Mouse (Mus musculus) liver, postnatal 0 days (tissue): ENCODE results near the gene Ftcd. TPM values are rescaled to one million over a fixed set of nuclear protein-coding genes. Genes with fewer than 3 reads are reported as not detected.

Experiments
- ATAC-seq: fragments of 200-750 bp; cut with Nextera tagmentation; 2 replicates; pipeline ENCODE4 v1.8.0; 2017; ENCODE audit warnings: mild to moderate bottlenecking, moderate library complexity
- DNase-seq: peaks from one replicate; pipeline ENCODE4 v3.0.0-alpha.2; 2016
- H3K27ac ChIP-seq: fragments of 300-500 bp; sonication (generic); 2 replicates; pipeline ENCODE4 v1.5.1; 2014; ENCODE audit warnings: antibody characterized with exemption, moderate library complexity, mild to moderate bottlenecking, low read depth
- H3K27me3 ChIP-seq: fragments of 300-500 bp; sonication (generic); 2 replicates; pipeline ENCODE4 v1.6.1; 2014; ENCODE audit warnings: low read length, control low read depth, mixed read lengths; ENCODE audit not compliant: insufficient read depth
- H3K36me3 ChIP-seq: fragments of 300-500 bp; sonication (generic); replicated peaks from 2 replicates; pipeline ENCODE4 v1.6.1; 2014; ENCODE audit warnings: mild to moderate bottlenecking, control low read depth, low read length, moderate library complexity, mixed read lengths; ENCODE audit not compliant: insufficient read depth
- H3K4me1 ChIP-seq: fragments of 300-500 bp; sonication (generic); 2 replicates; pipeline ENCODE4 v1.6.1; 2014; ENCODE audit warnings: antibody characterized with exemption, mild to moderate bottlenecking, control low read depth; ENCODE audit not compliant: insufficient read depth
- H3K4me2 ChIP-seq: fragments of 300-500 bp; sonication (generic); 2 replicates; pipeline ENCODE4 v1.6.1; 2014; ENCODE audit warnings: low read depth, mild to moderate bottlenecking, low read length, moderate library complexity, mixed read lengths
- H3K4me3 ChIP-seq: fragments of 300-500 bp; sonication (generic); 2 replicates; pipeline ENCODE4 v1.5.1; 2014; ENCODE audit warnings: low read depth, low read length
- H3K9ac ChIP-seq: fragments of 300-500 bp; sonication (generic); replicated peaks from 2 replicates; pipeline ENCODE4 v1.6.1; 2014; ENCODE audit warnings: mild to moderate bottlenecking, moderate library complexity
- H3K9me3 ChIP-seq: fragments of 300-500 bp; sonication (generic); 2 replicates; pipeline ENCODE4 v1.6.1; 2016; ENCODE audit warnings: mild to moderate bottlenecking, control low read depth, low read length, mixed read lengths
- CTCF ChIP-seq: sonication (generic); IDR thresholded peaks from 2 replicates; pipeline ENCODE4 v1.5.1; 2016; ENCODE audit warnings: antibody characterized with exemption, low read depth
- EP300 ChIP-seq: IDR thresholded peaks from 2 replicates; pipeline ENCODE4 v1.6.1; 2016; ENCODE audit warnings: antibody characterized with exemption, low read depth, mild to moderate bottlenecking
- WGBS: fragments of 180-500 bp; shearing (Covaris S2); extraction: QIAGEN DNeasy Blood & Tissue Kit; methylation state at CpG from one replicate; pipeline ENCODE4 v1.1.7; 2014; ENCODE audit not compliant: insufficient replicate concordance; 5-methylcytosine and 5-hydroxymethylcytosine counted together
- polyA plus RNA-seq: library from polyadenylated mRNA; unstranded; fragments of >200 nt; fragmentation: Nextera tagmentation; extraction: Ambion mirVana; gene quantifications from 2 replicates; pipeline ENCODE4 v1.2.1, GENCODE M21; 2015

The Ftcd gene
- polyA plus RNA-seq, 1 experiment from 2014 or later: 171 TPM

DNA sequence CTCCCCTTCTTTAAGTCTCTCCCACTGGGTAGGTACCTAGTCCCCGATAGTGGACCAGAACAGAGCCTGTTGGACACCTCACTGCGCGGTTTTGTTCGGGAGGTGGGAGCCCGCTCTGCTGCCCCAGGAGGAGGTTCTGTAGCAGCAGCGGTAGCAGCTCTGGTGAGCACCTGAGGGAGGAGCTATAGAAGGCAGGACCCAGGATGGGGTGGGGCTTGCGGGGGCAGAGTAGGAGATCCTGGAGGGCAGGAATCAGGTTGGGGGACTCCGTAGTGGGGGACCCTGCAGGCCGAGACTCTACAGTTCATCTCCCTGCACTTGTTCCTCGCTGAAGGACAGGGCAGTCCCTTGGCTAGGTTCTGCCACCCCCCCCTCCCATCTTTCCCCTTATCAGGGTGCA is 8.7 kb downstream of the Ftcd start:
- no peak for DNase-seq
- peaks cover 8% of the 10 kb centered on the region; the same call in 1 of the 2 replicates for H3K36me3 ChIP-seq
- WGBS: 23% methylated on average over 9 of the region's 10 CpGs
- no peak for ATAC-seq
- H3K27ac ChIP-seq: no peak overlapping the region
- no peak overlapping the region for H3K4me3 ChIP-seq
- no peaks in the 10 kb centered on the region for H3K9me3 ChIP-seq
- no peak overlapping the region for H3K4me2 ChIP-seq
- H3K9ac ChIP-seq: no peak overlapping the region
- no peak for TF ChIP-seq EP300
- no peak for TF ChIP-seq CTCF
- H3K27me3 ChIP-seq: no peaks in the 10 kb centered on the region
- no peaks in the 10 kb centered on the region for H3K4me1 ChIP-seq

GRCm38 (mm10) chr10:76586190-76586589 is 10.7 kb downstream of the Ftcd start:
- WGBS: 35% methylated on average over 1 of the region's 1 CpGs

DNA sequence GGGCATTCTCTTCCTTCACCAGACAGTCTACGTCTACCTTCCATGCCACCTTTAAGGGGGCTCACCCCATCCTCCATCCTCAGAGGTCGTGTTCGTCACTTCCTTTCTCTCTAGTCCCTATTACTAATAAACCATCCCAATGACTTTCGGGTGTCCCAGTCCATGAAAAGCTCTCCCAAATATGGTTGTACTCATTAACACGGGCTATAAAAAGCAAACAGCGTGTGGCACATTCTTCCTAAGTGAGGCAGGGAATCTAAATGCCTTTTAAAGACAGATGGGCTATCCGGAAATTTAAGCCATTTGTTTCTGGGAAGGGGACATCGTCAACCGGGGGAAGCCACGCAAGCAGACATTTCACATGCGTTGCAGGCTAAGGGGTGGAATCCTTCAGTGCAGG is 14.7 kb downstream of the Ftcd start:
- ATAC-seq: no peak

More at GRCm38 (mm10) chr10:76586190-76586589, 10.7 kb downstream of the Ftcd start:
- TF ChIP-seq EP300: no peak
- TF ChIP-seq CTCF: no peak
- ATAC-seq (no peak), DNase-seq (no peak)
- Histone ChIP-seq H3K9me3 (no peaks in the 10 kb centered on the region), H3K9ac (no peak overlapping the region), H3K27ac (no peak overlapping the region), H3K4me1 (no peaks in the 10 kb centered on the region), H3K36me3 (peaks cover 8% of the 10 kb centered on the region; the same call in 1 of the 2 replicates), H3K27me3 (no peaks in the 10 kb centered on the region), H3K4me2 (no peak overlapping the region), H3K4me3 (no peak overlapping the region)

GRCm38 (mm10) chr10:76596338-76596737 is 20.9 kb downstream of the Ftcd start:
- Histone ChIP-seq H3K27me3 (no peaks in the 10 kb centered on the region), H3K4me2 (no peak overlapping the region), H3K9ac (no peak overlapping the region), H3K4me1 (0 out of 2 replicates have a peak, but pooled peaks cover 4% of the 10 kb centered on the region), H3K4me3 (no peak overlapping the region), H3K36me3 (no peaks in the 10 kb centered on the region), H3K9me3 (no peaks in the 10 kb centered on the region), H3K27ac (no peak overlapping the region)
- ATAC-seq (no peak), DNase-seq (no peak)
- WGBS: 89% methylated on average over 31 of the region's 31 CpGs
- no peak for TF ChIP-seq CTCF
- TF ChIP-seq EP300: no peak

More for the DNA sequence above, 14.7 kb downstream of the Ftcd start:
- Histone ChIP-seq H3K4me2 (no peak overlapping the region), H3K9me3 (no peaks in the 10 kb centered on the region), H3K9ac (no peak overlapping the region), H3K36me3 (0 out of 2 replicates have a peak, but pooled peaks cover 6% of the 10 kb centered on the region), H3K27ac (no peak overlapping the region), H3K27me3 (no peaks in the 10 kb centered on the region), H3K4me3 (no peak overlapping the region), H3K4me1 (0 out of 2 replicates have a peak, but pooled peaks cover 4% of the 10 kb centered on the region)
- 80% methylated on average over 11 of the region's 11 CpGs for WGBS
- TF ChIP-seq CTCF (no peak), EP300 (no peak)
- DNase-seq: no peak

- Histone ChIP-seq H3K9ac (no peak overlapping the region), H3K36me3 (no peaks in the 10 kb centered on the region), H3K4me1 (no peaks in the 10 kb centered on the region), H3K4me2 (no peak overlapping the region), H3K4me3 (no peak overlapping the region), H3K27me3 (no peaks in the 10 kb centered on the region), H3K9me3 (no peaks in the 10 kb centered on the region), H3K27ac (no peak overlapping the region)
- WGBS: 57% methylated on average over 3 of the region's 3 CpGs
- DNase-seq: no peak
- TF ChIP-seq CTCF: no peak
- no peak for ATAC-seq
These were observed 27.2 kb downstream of the Ftcd start for GRCm38 (mm10) chr10:76602690-76603089.

DNA sequence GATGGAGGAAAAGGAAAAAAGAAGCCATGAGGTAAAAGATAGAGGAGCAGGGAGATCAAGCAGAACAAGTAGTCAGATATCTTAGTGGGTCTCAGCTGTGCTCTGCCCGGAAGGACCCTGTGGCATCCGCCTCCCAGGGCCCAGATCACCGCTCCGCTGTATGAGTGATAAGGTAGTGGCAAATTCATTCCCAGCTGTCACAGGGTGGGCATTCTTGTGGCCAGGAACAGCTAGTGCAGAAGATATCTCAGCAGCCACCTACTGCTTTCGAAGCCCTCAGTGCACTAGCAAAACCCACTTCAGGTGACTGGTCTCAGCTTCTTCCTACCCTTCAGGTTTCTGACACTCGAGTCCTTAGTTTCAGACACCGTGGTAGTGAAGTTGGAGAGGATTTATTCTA is 37.0 kb downstream of the Ftcd start:
- Histone ChIP-seq H3K9me3 (no peaks in the 10 kb centered on the region), H3K4me3 (no peak overlapping the region), H3K36me3 (no peaks in the 10 kb centered on the region), H3K4me2 (no peak overlapping the region), H3K27me3 (no peaks in the 10 kb centered on the region), H3K4me1 (no peaks in the 10 kb centered on the region), H3K9ac (no peak overlapping the region), H3K27ac (no peak overlapping the region)
- WGBS: 79% methylated on average over 7 of the region's 7 CpGs
- ATAC-seq (no peak), DNase-seq (no peak)
- TF ChIP-seq EP300: no peak
- TF ChIP-seq CTCF: no peak

- TF ChIP-seq CTCF: no peak
- TF ChIP-seq EP300: no peak
- DNase-seq (no peak), ATAC-seq (no peak)
- Histone ChIP-seq H3K4me2 (peak overlapping the region; percentile 52; the same call in 1 of the 2 replicates), H3K4me3 (0 out of 2 replicates have a peak overlapping the region, but pooled peaks have one; percentile 32), H3K36me3 (no peaks in the 10 kb centered on the region), H3K4me1 (peaks cover 4% of the 10 kb centered on the region), H3K27me3 (no peaks in the 10 kb centered on the region), H3K9me3 (no peaks in the 10 kb centered on the region), H3K9ac (no peak overlapping the region), H3K27ac (no peak overlapping the region)
- WGBS: 70% methylated on average over 4 of the region's 4 CpGs
These were observed 47.0 kb downstream of the Ftcd start for GRCm38 (mm10) chr10:76622411-76622810.
